Mouse (Mus musculus): ENCODE measurements around the gene Gm4302. TPM values are rescaled to one million over a fixed set of nuclear protein-coding genes. Genes with fewer than 3 reads are reported as not detected.
"Not testable (repeated sequence)": the region's sequence is repeated elsewhere in the genome, so short reads cannot be mapped to it uniquely, and the experiment has no call there.

Gm4302 gene
- not detected for total RNA-seq (2021)
- long read RNA-seq, experiment 1: 0 reads
- long read RNA-seq, experiment 2: 0 reads

- DNase-seq; H3K4me3 ChIP-seq; H3K27ac ChIP-seq; intact Hi-C loops (cut with DNase I): not testable (repeated sequence)
These were observed at the start of gene Gm4302 for GRCm38 (mm10) chr10:100340536-100340935. TSS of gene Gm4302 (plus strand) at chr10:100340836.

- no peak overlapping the region for H3K4me3 ChIP-seq
- intact Hi-C loops (cut with DNase I): no loop called here
- H3K27ac ChIP-seq: no peak overlapping the region
- no peak for DNase-seq
- TF ChIP-seq CTCF (IDR thresholded peaks at IDR 0.05): no peak
These were observed 44.5 kb upstream of the Gm4302 start for GRCm38 (mm10) chr10:100296105-100296504.

GRCm38 (mm10) chr10:100300106-100300505, 40.5 kb upstream of the Gm4302 start:
- intact Hi-C loops (cut with DNase I); H3K27ac ChIP-seq; DNase-seq; H3K4me3 ChIP-seq: not testable (repeated sequence)

GRCm38 (mm10) chr10:100335376-100335775, 5.3 kb upstream of the Gm4302 start, which contains the start of gene Gm4301:
TSS of gene Gm4301 (plus strand) at chr10:100335676.
- H3K4me3 ChIP-seq; DNase-seq; intact Hi-C loops (cut with DNase I); H3K27ac ChIP-seq: not testable (repeated sequence)

GRCm38 (mm10) chr10:100345672-100346071, 5.0 kb downstream of the Gm4302 start, which contains the start of gene Gm4303:
TSS of gene Gm4303 (plus strand) at chr10:100345972.
- H3K27ac ChIP-seq; H3K4me3 ChIP-seq; DNase-seq; intact Hi-C loops (cut with DNase I): not testable (repeated sequence)

GRCm38 (mm10) chr10:100350793-100351192, 10.2 kb downstream of the Gm4302 start, which contains the start of gene Gm4305:
TSS of gene Gm4305 (plus strand) at chr10:100351093.
- H3K27ac ChIP-seq; DNase-seq; H3K4me3 ChIP-seq; intact Hi-C loops (cut with DNase I): not testable (repeated sequence)

- intact Hi-C loops (cut with DNase I); H3K4me3 ChIP-seq; H3K27ac ChIP-seq: not testable (repeated sequence)
- peak; percentile 21 for DNase-seq
These were observed 16.2 kb downstream of the Gm4302 start for GRCm38 (mm10) chr10:100356841-100357240.

GRCm38 (mm10) chr10:100361038-100361437, 20.4 kb downstream of the Gm4302 start, which contains the start of gene Gm4307:
TSS of gene Gm4307 (plus strand) at chr10:100361338.
- H3K27ac ChIP-seq; DNase-seq; H3K4me3 ChIP-seq; intact Hi-C loops (cut with DNase I): not testable (repeated sequence)

GRCm38 (mm10) chr10:100382460-100382859, 41.8 kb downstream of the Gm4302 start, which contains the start of gene Gm4312:
TSS of gene Gm4312 (minus strand) at chr10:100382560.
- H3K4me3 ChIP-seq; DNase-seq; intact Hi-C loops (cut with DNase I); H3K27ac ChIP-seq: not testable (repeated sequence)

Other genes starting within 250 kb of the Gm4302 start
- not detected for gene Gm4301, start 5.2 kb upstream of the Gm4302 start, total RNA-seq (2021)
- gene Gm4303, start 5.1 kb downstream of the Gm4302 start, total RNA-seq (2021): not detected
- gene Gm4305, start 10.3 kb downstream of the Gm4302 start, total RNA-seq (2021): not detected
- not detected for gene Gm4307, start 20.5 kb downstream of the Gm4302 start, total RNA-seq (2021)
- not detected for gene Gm4312, start 41.7 kb downstream of the Gm4302 start, total RNA-seq (2021)
- gene Tmtc3, start 146.5 kb downstream of the Gm4302 start, total RNA-seq (2021): 10 to 100 TPM in 1 of 2 experiments, 1 to 10 TPM in 1; 10.0 to 11.7 TPM
- 1 to 10 TPM; 3.4 to 3.7 TPM for gene Cep290, start 146.7 kb downstream of the Gm4302 start, total RNA-seq (2021)
- 10 to 100 TPM in 1 of 2 experiments, 1 to 10 TPM in 1; 9.5 to 10.9 TPM for gene 4930430F08Rik, start 249.6 kb downstream of the Gm4302 start, total RNA-seq (2021)
- gene 1700017N19Rik, start 249.6 kb downstream of the Gm4302 start, total RNA-seq (2021): not detected